Mouse (Mus musculus) neural tube, postnatal 0 days (tissue): ENCODE results near the gene Dtx2. TPM values are rescaled to one million over a fixed set of nuclear protein-coding genes. Genes with fewer than 3 reads are reported as not detected.

ENCODE experiments used
- polyA plus RNA-seq: library from polyadenylated mRNA; unstranded; fragments of >200 nt; fragmentation: Nextera tagmentation; extraction: Ambion mirVana; gene quantifications from 2 replicates; pipeline ENCODE4 v1.2.1, GENCODE M21; 2015

The Dtx2 gene
- polyA plus RNA-seq: 15.7 and 18.5 TPM in 2 replicates

GRCm38 (mm10) chr5:135994725-135995687 lies at the start of gene Dtx2:
Gene Dtx2 (plus strand): TSS chr5:135994800.

GRCm38 (mm10) chr5:135974365-135974764 lies 20.2 kb upstream of the Dtx2 start, which contains the start of gene Ssc4d:
Gene Ssc4d (minus strand): TSS chr5:135974531.

GRCm38 (mm10) chr5:135979904-135980303 lies 14.7 kb upstream of the Dtx2 start, which contains the start of gene Zp3:
Gene Zp3 (plus strand): TSS chr5:135980099.

GRCm38 (mm10) chr5:136038258-136039214 lies 43.9 kb downstream of the Dtx2 start, which contains the start of gene Upk3b:
Gene Upk3b (plus strand): TSS chr5:136038496.

GRCm38 (mm10) chr5:136054301-136055077 lies 59.9 kb downstream of the Dtx2 start, which contains the start of gene Upk3bl:
Gene Upk3bl (plus strand): TSS chr5:136054492.

Other genes starting within 250 kb of the Dtx2 start
- gene Styxl1, start 216.4 kb upstream of the Dtx2 start, polyA plus RNA-seq: 0.52 and 0.57 TPM in 2 replicates
- 780 and 785 TPM in 2 replicates for gene Mdh2, start 216.3 kb upstream of the Dtx2 start, polyA plus RNA-seq
- 61.2 and 76.3 TPM in 2 replicates for gene Srrm3, start 187.9 kb upstream of the Dtx2 start, polyA plus RNA-seq
- gene Hspb1, start 106.9 kb upstream of the Dtx2 start, polyA plus RNA-seq: 39.9 and 63.0 TPM in 2 replicates
- gene Ywhag, start 60.2 kb upstream of the Dtx2 start, polyA plus RNA-seq: 658 and 779 TPM in 2 replicates
- gene Ssc4d, start 20.3 kb upstream of the Dtx2 start, polyA plus RNA-seq: 2.6 and 3.0 TPM in 2 replicates
- gene Zp3, start 14.7 kb upstream of the Dtx2 start, polyA plus RNA-seq: 0.34 and 0.45 TPM in 2 replicates
- gene Upk3b, start 43.7 kb downstream of the Dtx2 start, polyA plus RNA-seq: 0.04 TPM in 1 of 2 replicates, not detected in the other
- 0.14 TPM in 1 of 2 replicates, not detected in the other for gene Upk3bl, start 59.7 kb downstream of the Dtx2 start, polyA plus RNA-seq
- gene Rasa4, start 89.1 kb downstream of the Dtx2 start, polyA plus RNA-seq: 17.8 and 20.2 TPM in 2 replicates
- 237 and 239 TPM in 2 replicates for gene Polr2j, start 121.8 kb downstream of the Dtx2 start, polyA plus RNA-seq
- 17.4 and 18.3 TPM in 2 replicates for gene Lrwd1, start 141.3 kb downstream of the Dtx2 start, polyA plus RNA-seq
- gene Alkbh4, start 141.3 kb downstream of the Dtx2 start, polyA plus RNA-seq: 15.2 and 17.8 TPM in 2 replicates
- 57.6 and 58.3 TPM in 2 replicates for gene Orai2, start 175.9 kb downstream of the Dtx2 start, polyA plus RNA-seq
- gene Prkrip1, start 204.2 kb downstream of the Dtx2 start, polyA plus RNA-seq: 52.6 and 53.3 TPM in 2 replicates